Mouse (Mus musculus) hindbrain, embryonic 11.5 days (tissue): ENCODE data around the gene Rab5b. TPM values are rescaled to one million over a fixed set of nuclear protein-coding genes. Genes with fewer than 3 reads are reported as not detected.

Experiments
- ATAC-seq: fragments of 200-750 bp; cut with Nextera tagmentation; 2 replicates; pipeline ENCODE4 v1.8.0; 2017; ENCODE audit warnings: mild to moderate bottlenecking, moderate TSS enrichment, moderate library complexity; ENCODE audit not compliant: low FRiP score
- DNase-seq: peaks from one replicate; pipeline ENCODE4 v3.0.0-alpha.2; 2015; ENCODE audit warnings: low spot score
- H3K27ac ChIP-seq: fragments of 300-500 bp; sonication (generic); 2 replicates; pipeline ENCODE4 v1.5.1; 2014; ENCODE audit warnings: mild to moderate bottlenecking, low read depth, low read length
- H3K27me3 ChIP-seq: fragments of 300-500 bp; sonication (generic); 2 replicates; pipeline ENCODE4 v1.6.1; 2014; ENCODE audit warnings: mild to moderate bottlenecking, low read length, moderate library complexity, mixed read lengths; ENCODE audit not compliant: control insufficient read depth, insufficient read depth
- H3K36me3 ChIP-seq: fragments of 300-500 bp; sonication (generic); 2 replicates; pipeline ENCODE4 v1.6.1; 2014; ENCODE audit warnings: mild to moderate bottlenecking, low read length, moderate library complexity, mixed read lengths; ENCODE audit not compliant: control insufficient read depth, insufficient read depth
- H3K4me1 ChIP-seq: fragments of 300-500 bp; sonication (generic); replicated peaks from 2 replicates; pipeline ENCODE4 v1.6.1; 2014; ENCODE audit warnings: low read length, mixed read lengths; ENCODE audit not compliant: control insufficient read depth, insufficient read depth
- H3K4me2 ChIP-seq: fragments of 300-500 bp; sonication (generic); replicated peaks from 2 replicates; pipeline ENCODE4 v1.6.1; 2014; ENCODE audit warnings: mild to moderate bottlenecking, low read depth, low read length
- H3K4me3 ChIP-seq: fragments of 300-500 bp; sonication (generic); 2 replicates; pipeline ENCODE4 v1.5.1; 2014; ENCODE audit warnings: low read depth, low read length
- H3K9ac ChIP-seq: fragments of 300-500 bp; sonication (generic); 2 replicates; pipeline ENCODE4 v1.6.1; 2014; ENCODE audit warnings: low read depth, low read length
- H3K9me3 ChIP-seq: fragments of 300-500 bp; sonication (generic); 2 replicates; pipeline ENCODE4 v1.6.1; 2016; ENCODE audit warnings: low read length; ENCODE audit not compliant: control insufficient read depth
- WGBS: fragments of 180-500 bp; shearing (Covaris S2); extraction: QIAGEN DNeasy Blood & Tissue Kit; methylation state at CpG from one replicate; pipeline ENCODE4 v1.1.7; 2014; 5-methylcytosine and 5-hydroxymethylcytosine counted together
- polyA plus RNA-seq: library from polyadenylated mRNA; unstranded; fragments of >200 nt; fragmentation: Nextera tagmentation; extraction: Ambion mirVana; gene quantifications from 2 replicates; pipeline ENCODE4 v1.2.1, GENCODE M21; 2014

Rab5b gene
- polyA plus RNA-seq, 1 experiment from 2014 or later, result 76.0 TPM

GRCm38 (mm10) chr10:128627398-128628317 is 68.4 kb downstream of the Rab5b start:
- no peaks in the 10 kb centered on the region for H3K27me3 ChIP-seq
- H3K36me3 ChIP-seq, result peaks cover 6% of the 10 kb centered on the region
- H3K9ac ChIP-seq, result no peak overlapping the region
- 0 out of 2 replicates have a peak, but pooled peaks cover 4% of the 10 kb centered on the region for H3K4me1 ChIP-seq
- ATAC-seq (no peak), DNase-seq (no peak)
- H3K4me2 ChIP-seq, result no peak overlapping the region
- no peaks in the 10 kb centered on the region for H3K9me3 ChIP-seq
- 88% methylated on average over 10 of the region's 10 CpGs for WGBS
- H3K4me3 ChIP-seq, result no peak overlapping the region
- H3K27ac ChIP-seq, result no peak overlapping the region

Other genes with a start within 250 kb of the Rab5b start
- gene Smarcc2, start 237.0 kb downstream of the Rab5b start, polyA plus RNA-seq, result 126 and 170 TPM in 2 replicates
- 742 and 751 TPM in 2 replicates for gene Myl6, start 202.1 kb downstream of the Rab5b start, polyA plus RNA-seq
- gene Myl6b, start 197.6 kb downstream of the Rab5b start, polyA plus RNA-seq, result 3.3 and 4.2 TPM in 2 replicates
- 12.6 and 15.7 TPM in 2 replicates for gene Esyt1, start 170.4 kb downstream of the Rab5b start, polyA plus RNA-seq
- gene Zc3h10, start 148.5 kb downstream of the Rab5b start, polyA plus RNA-seq, result 14.1 and 15.0 TPM in 2 replicates
- 2,785 and 2,836 TPM in 2 replicates for gene Rpl41, start 147.0 kb downstream of the Rab5b start, polyA plus RNA-seq
- 220 and 243 TPM in 2 replicates for gene Pa2g4, start 130.3 kb downstream of the Rab5b start, polyA plus RNA-seq
- gene Erbb3, start 106.6 kb downstream of the Rab5b start, polyA plus RNA-seq, result 4.6 and 7.0 TPM in 2 replicates
- gene Rps26, start 69.5 kb downstream of the Rab5b start, polyA plus RNA-seq, result 596 and 615 TPM in 2 replicates
- 4.3 and 4.9 TPM in 2 replicates for gene Ikzf4, start 50.3 kb downstream of the Rab5b start, polyA plus RNA-seq
- gene Suox, start 22.2 kb downstream of the Rab5b start, polyA plus RNA-seq, result 12.0 and 14.8 TPM in 2 replicates
- gene Pmel, start 7.9 kb upstream of the Rab5b start, polyA plus RNA-seq, result 4.5 and 5.8 TPM in 2 replicates
- gene Cdk2, start 8.8 kb upstream of the Rab5b start, polyA plus RNA-seq, result 75.2 and 86.5 TPM in 2 replicates
- gene Dgka, start 48.6 kb upstream of the Rab5b start, polyA plus RNA-seq, result 5.0 and 6.2 TPM in 2 replicates
- gene Pym1, start 51.6 kb upstream of the Rab5b start, polyA plus RNA-seq, result 44.5 and 48.3 TPM in 2 replicates
- 0.27 and 0.49 TPM in 2 replicates for gene Mmp19, start 94.6 kb upstream of the Rab5b start, polyA plus RNA-seq
- gene Dnajc14, start 107.8 kb upstream of the Rab5b start, polyA plus RNA-seq, result 31.8 and 34.7 TPM in 2 replicates
- gene Tmem198b, start 108.1 kb upstream of the Rab5b start, polyA plus RNA-seq, result 14.2 and 16.3 TPM in 2 replicates
- gene Sarnp, start 121.1 kb upstream of the Rab5b start, polyA plus RNA-seq, result 282 and 286 TPM in 2 replicates
- gene Ormdl2, start 125.4 kb upstream of the Rab5b start, polyA plus RNA-seq, result 64.8 and 66.4 TPM in 2 replicates
- 10.5 and 11.5 TPM in 2 replicates for gene Gdf11, start 195.5 kb upstream of the Rab5b start, polyA plus RNA-seq
- gene Cd63, start 204.7 kb upstream of the Rab5b start, polyA plus RNA-seq, result 215 and 216 TPM in 2 replicates
- gene Rdh5, start 226.6 kb upstream of the Rab5b start, polyA plus RNA-seq, result 11.6 and 12.1 TPM in 2 replicates
- gene Bloc1s1, start 227.8 kb upstream of the Rab5b start, polyA plus RNA-seq, result 260 and 269 TPM in 2 replicates
- gene Itga7, start 237.6 kb upstream of the Rab5b start, polyA plus RNA-seq, result 1.7 and 3.0 TPM in 2 replicates